Mouse (Mus musculus): Measurements from ENCODE around the gene Grik4.
"Not testable (repeated sequence)": the region's sequence is repeated elsewhere in the genome, so short reads cannot be mapped to it uniquely, and the experiment has no call there.

Grik4 gene

DNA sequence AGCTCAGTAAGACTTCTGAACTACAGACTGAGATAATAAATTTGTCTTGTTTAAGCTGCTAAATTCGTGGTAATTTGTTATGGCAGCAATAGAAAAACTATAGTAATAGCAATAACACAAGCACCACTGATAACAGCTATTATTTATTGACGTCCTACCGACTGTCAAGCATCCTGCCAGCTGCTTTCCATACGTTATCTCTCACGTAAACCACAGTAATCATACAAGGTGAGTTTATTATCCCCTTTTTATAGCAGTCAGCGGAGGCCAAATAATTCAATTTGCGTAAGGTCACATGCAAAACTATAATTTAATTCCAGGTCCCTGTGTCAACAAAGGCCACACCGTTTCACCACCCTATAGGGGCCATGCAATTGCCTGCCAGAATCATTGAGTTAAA, 147.0 kb downstream of the Grik4 start:
- DNase-seq (ENCODE audit: low spot score in 2 of 2) = no peak

GRCm38 (mm10) chr9:42795881-42796280, 148.4 kb downstream of the Grik4 start:
- peak in 1 of 2 experiments; percentile 48 for DNase-seq (ENCODE audit: low spot score in 2 of 2)

- DNase-seq (ENCODE audit: low spot score in 2 of 2) = no peak
These were observed 150.3 kb downstream of the Grik4 start for GRCm38 (mm10) chr9:42794006-42794405.

- no peak for DNase-seq (ENCODE audit: low spot score in 2 of 2)
These were observed 150.7 kb downstream of the Grik4 start for GRCm38 (mm10) chr9:42793581-42793980.

DNA sequence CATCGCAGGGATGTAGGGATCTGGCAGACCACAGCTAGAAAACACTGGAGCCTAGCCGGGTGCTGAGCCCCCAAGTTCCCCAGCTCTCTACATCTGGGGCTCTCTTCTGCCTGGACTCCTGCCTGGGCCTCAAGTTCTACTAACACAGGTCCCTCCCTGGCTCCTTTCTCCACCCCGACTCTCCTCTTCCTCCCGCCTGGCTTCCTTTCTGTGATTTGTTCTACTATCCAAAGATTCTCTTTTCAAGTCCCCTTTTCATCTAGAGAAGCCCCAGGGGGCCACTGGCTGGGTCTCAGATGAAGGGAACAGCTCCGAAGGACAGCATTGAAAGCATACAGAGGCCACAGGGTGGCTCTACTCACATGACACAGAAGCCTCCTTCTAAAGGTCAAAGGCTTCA, 151.9 kb downstream of the Grik4 start:
- DNase-seq (ENCODE audit: low spot score in 2 of 2) = no peak

DNA sequence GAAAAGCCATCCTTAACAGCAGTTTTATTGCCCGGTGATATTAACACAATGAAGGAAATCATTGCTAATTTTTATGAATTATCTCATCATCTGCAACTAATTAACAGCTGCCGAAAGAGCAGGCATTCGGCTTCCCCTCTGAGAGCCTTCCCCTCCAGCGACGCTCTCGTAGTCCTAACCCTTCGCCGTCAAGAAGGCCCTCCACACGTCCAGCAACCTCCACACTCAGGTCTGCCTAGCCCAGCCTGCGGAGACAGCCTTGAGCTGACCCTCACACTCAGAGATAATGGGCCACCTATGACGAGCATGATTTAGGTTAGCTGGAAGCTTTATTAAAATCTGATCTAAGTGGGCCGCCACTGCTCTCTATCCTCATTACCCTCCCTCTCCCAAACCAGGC, 152.5 kb downstream of the Grik4 start:
- DNase-seq (ENCODE audit: low spot score in 2 of 2) = no peak

GRCm38 (mm10) chr9:42791346-42791745, 152.9 kb downstream of the Grik4 start:
- no peak for DNase-seq (ENCODE audit: low spot score in 2 of 2)

- DNase-seq (ENCODE audit: low spot score in 2 of 2) = peak in 1 of 2 experiments; percentile 62
These were observed 155.8 kb downstream of the Grik4 start for GRCm38 (mm10) chr9:42788471-42788870.

DNA sequence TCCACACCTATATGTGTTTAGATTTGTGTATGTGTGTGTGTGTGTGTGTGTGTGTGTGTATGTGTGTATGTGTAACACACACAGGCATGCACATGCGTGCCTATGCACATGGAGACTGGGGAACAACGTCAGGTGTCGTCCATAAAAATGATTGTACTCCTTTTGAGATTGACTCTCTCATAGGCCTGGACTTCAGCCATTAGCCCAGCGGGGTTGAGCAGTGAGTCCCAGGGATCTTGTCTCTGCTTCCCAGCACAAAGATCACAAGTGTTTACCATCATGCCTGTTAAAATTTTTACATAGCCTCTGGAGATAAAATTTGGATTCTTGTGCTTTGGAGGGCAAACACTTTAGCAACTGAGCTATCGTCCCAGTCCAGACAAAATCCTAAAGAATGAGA, 157.4 kb downstream of the Grik4 start:
- no peak for DNase-seq (ENCODE audit: low spot score in 2 of 2)

DNA sequence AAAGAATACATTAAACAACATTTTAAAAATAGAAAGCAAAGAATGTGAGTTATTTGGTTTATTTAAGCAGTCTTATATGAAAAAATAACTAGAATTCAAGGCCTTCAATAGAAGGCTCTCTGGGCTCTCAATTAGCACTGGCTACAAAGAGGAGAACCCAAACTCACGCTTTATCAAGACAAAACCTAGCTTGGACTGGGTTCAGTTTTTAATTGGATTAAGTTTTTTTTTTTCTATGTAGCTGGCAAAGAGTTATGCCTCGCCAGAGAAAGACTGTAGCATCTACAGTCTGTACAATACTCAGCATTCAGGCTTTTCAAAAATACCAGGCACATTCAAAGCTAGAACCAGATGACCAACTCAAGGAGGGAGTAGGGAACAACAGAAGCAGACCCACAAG, 158.0 kb downstream of the Grik4 start:
- DNase-seq (ENCODE audit: low spot score in 2 of 2) = no peak

GRCm38 (mm10) chr9:42785173-42785830, 159.0 kb downstream of the Grik4 start:
- no peak for DNase-seq (ENCODE audit: low spot score in 2 of 2)

GRCm38 (mm10) chr9:42783248-42783903, 160.9 kb downstream of the Grik4 start:
- no peak for DNase-seq (ENCODE audit: low spot score in 2 of 2)

DNA sequence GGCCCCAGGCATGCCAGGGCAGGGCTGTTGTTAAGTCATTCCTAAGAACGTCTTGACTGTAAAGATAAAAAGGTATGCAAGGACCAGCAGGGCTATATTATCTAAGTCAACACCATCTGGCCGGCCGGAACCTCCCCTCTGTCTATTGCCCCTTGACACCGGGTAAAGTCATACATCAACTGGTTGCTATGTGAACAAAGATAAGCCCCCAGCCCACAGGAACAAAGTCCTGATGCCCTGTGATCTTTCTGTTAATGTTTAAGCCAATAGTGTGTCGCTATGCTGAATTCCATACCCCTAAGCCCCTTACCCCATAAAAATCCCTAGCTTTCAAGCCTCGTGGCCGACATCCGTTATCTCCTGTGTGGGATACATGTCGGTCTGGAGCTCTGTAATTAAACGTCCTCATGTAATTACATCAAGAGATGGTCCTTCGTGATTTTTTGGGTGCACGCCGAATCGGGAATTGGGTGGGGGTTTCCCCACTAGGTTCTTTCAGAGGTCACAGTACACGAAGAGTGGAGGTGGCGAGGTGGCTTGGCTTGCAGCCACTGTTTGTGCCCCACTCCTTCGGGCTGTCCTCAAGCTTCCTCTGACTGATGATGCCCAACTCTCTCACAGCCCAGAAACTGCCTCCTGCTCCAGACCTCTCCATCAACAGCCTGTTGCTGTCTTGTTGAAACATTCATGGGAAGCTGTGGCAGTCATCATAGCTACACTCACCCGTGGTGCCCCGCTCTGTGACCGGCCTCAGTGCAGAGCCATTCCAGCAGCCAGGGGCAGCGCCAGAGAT, 165.6 kb downstream of the Grik4 start:
- not testable (repeated sequence) for DNase-seq (ENCODE audit: low spot score in 2 of 2)

DNA sequence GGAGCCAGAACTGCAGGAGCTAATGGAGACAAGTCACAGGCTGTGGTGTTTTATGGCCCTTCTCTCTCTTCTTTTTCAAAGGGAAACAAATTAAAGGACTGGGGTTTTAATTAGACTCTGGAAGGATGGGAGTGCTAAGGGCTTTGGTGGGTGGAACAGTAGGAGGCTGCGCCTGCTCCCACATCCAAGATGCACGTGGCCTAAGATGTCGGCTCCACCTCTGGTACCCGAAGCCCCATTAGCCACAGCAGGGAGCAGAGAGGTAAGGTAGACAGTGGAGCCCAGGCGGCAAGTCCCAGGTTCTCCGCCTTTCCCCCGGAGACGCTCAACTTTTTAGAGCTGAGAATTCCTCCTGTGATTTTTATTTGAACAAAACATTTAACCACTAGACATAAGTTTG, 166.4 kb downstream of the Grik4 start:
- DNase-seq (ENCODE audit: low spot score in 2 of 2) = no peak

GRCm38 (mm10) chr9:42776804-42777203, 167.5 kb downstream of the Grik4 start:
- DNase-seq (ENCODE audit: low spot score in 2 of 2) = no peak

GRCm38 (mm10) chr9:42764823-42765560, 179.3 kb downstream of the Grik4 start:
- peak; percentile 13 to 19 for DNase-seq (ENCODE audit: low spot score in 2 of 2)

- no peak for DNase-seq (ENCODE audit: low spot score in 2 of 2)
These were observed 185.5 kb downstream of the Grik4 start for GRCm38 (mm10) chr9:42758682-42759205.

DNA sequence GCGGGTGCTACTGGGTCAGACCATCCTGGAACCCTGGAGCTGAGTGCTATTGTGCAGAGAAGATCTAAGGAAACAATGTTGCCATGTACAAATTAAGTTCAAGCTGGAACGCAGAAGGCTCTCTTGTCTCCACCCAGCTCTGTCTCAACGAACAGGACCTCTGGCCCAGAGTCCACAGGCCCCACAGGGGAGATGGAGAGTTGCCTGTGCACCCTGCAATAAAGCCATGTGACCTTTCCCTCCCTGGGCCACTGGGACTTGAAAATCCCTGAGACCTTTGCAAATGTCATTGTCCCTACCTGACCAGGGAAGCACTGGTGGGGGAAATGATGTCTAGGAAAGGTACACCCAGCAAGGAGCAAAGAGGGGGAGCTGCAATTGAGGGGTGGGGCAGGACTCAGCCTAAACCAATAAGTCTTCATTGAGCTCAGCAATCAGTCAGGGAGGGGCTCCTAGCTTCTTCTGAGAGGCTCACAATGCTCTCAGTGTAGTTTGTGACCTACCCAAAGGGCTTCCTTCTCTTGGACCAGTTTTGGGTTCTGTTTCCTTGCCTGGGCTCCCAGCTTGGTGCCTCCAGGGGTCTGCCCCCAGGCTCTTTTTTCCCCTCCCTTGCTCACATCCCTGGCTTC, 187.2 kb downstream of the Grik4 start:
- DNase-seq (ENCODE audit: low spot score in 2 of 2) = no peak

GRCm38 (mm10) chr9:42754699-42755098, 189.6 kb downstream of the Grik4 start:
- no peak for DNase-seq (ENCODE audit: low spot score in 2 of 2)

DNA sequence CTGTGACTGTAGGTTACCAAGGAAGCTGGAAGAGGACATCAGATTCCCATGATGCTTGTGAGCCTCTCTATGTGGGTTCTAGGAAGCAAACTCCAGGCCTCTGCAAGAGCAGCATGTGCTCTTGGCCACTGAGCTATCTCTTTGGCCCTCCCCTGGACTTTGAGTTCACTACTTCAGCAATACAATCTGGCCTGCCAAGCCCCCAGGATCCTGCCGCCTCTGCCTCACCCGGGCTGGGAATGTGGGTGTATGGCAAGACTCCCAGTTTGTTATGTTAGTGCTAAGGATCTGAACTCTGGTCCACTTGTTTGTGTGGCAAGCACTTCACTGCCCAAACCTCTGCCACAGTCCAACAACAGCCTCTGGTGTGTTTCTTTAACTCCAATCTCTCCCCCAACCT, 193.1 kb downstream of the Grik4 start:
- DNase-seq (ENCODE audit: low spot score in 2 of 2) = no peak

GRCm38 (mm10) chr9:42750176-42750575, 194.1 kb downstream of the Grik4 start:
- no peak for DNase-seq (ENCODE audit: low spot score in 2 of 2)
